Mouse (Mus musculus): ENCODE data around the gene Cdh3. TPM values are rescaled to one million over a fixed set of nuclear protein-coding genes. Genes with fewer than 3 reads are reported as not detected.

Cdh3 gene
- polyA plus RNA-seq, 1 experiment from 2014 or later: 4.7 TPM

Other genes with a start within 250 kb of the Cdh3 start
- gene Smpd3, start 172.9 kb upstream of the Cdh3 start, polyA plus RNA-seq (2015; fragmentation: Nextera tagmentation; extraction: Ambion mirVana): 55.0 and 63.4 TPM in 2 replicates
- 39.8 and 40.9 TPM in 2 replicates for gene Zfp90, start 95.6 kb upstream of the Cdh3 start, polyA plus RNA-seq (2015; fragmentation: Nextera tagmentation; extraction: Ambion mirVana)
- gene 6030452D12Rik, start 10.4 kb upstream of the Cdh3 start, polyA plus RNA-seq (2015; fragmentation: Nextera tagmentation; extraction: Ambion mirVana): not detected in 2 replicates
- 7.4 and 12.5 TPM in 2 replicates for gene Gm10073, start 62.6 kb downstream of the Cdh3 start, polyA plus RNA-seq (2015; fragmentation: Nextera tagmentation; extraction: Ambion mirVana)
- gene Cdh1, start 92.5 kb downstream of the Cdh3 start, polyA plus RNA-seq (2015; fragmentation: Nextera tagmentation; extraction: Ambion mirVana): 4.6 and 6.5 TPM in 2 replicates
- gene Tango6, start 172.2 kb downstream of the Cdh3 start, polyA plus RNA-seq (2015; fragmentation: Nextera tagmentation; extraction: Ambion mirVana): 5.5 and 5.9 TPM in 2 replicates